Mouse (Mus musculus): ENCODE measurements at regions not wholly inside any gene's neighbourhood (a gene's known extent, or its start where the extent isn't known, plus 50 kb on each side); places are given as distances from the start of the nearest gene placed in this dataset.

- no peak for DNase-seq (ENCODE audit: low spot score)
Measured at GRCm38 (mm10) chr7:73138861-73139493, 236.3 kb upstream of the Rgma start.

GRCm38 (mm10) chr7:73139901-73140300, 235.4 kb upstream of the Rgma start:
- DNase-seq (ENCODE audit: low spot score): no peak

- no peak for DNase-seq (ENCODE audit: low spot score)
Measured at GRCm38 (mm10) chr7:73141167-73141566, 234.1 kb upstream of the Rgma start.

- DNase-seq (ENCODE audit: low spot score): no peak
Measured at GRCm38 (mm10) chr7:73143902-73144301, 231.4 kb upstream of the Rgma start.

- no peak for DNase-seq (ENCODE audit: low spot score)
Measured at GRCm38 (mm10) chr7:73144846-73145245, 230.5 kb upstream of the Rgma start.

DNA sequence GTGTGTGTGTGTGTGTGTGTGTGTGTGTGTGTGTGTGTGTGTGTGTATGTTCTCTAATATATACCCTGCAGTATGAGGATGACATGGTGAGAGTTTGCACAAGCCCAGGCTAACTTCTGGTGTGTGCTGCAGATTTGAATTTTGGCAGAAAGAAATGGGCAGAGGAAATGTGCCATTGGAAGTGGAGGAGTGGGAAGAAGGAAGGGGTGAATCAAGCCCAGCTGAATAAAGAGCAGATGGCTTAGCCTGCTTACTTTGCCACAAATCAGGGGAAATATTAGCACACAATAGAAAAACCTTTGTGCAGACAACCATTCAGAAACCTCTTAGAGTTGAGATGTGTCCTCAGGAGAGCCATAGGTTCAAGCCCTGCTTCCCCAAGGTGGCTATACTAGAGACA, 228.1 kb upstream of the Rgma start:
- peak; percentile 37 for DNase-seq (ENCODE audit: low spot score)

DNA sequence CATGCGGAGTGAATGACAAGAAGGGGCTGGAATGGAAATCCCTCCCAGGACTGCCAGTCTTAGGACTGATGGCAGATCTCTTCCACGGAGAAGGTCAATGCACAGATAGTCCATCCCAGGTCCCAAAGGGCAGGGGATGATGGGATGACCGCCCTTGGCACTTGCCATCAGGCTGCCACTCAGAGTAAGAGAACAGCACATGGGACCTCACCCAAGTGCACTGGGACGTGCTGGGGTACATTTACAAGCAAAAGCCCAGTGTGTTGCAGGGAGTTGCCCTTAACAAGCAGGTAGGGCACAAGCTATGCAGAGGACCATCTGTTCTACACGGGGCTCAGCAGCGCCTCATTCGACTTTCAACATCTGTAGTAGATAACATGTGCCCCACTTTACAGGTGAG, 224.9 kb upstream of the Rgma start:
- DNase-seq (ENCODE audit: low spot score): no peak

DNA sequence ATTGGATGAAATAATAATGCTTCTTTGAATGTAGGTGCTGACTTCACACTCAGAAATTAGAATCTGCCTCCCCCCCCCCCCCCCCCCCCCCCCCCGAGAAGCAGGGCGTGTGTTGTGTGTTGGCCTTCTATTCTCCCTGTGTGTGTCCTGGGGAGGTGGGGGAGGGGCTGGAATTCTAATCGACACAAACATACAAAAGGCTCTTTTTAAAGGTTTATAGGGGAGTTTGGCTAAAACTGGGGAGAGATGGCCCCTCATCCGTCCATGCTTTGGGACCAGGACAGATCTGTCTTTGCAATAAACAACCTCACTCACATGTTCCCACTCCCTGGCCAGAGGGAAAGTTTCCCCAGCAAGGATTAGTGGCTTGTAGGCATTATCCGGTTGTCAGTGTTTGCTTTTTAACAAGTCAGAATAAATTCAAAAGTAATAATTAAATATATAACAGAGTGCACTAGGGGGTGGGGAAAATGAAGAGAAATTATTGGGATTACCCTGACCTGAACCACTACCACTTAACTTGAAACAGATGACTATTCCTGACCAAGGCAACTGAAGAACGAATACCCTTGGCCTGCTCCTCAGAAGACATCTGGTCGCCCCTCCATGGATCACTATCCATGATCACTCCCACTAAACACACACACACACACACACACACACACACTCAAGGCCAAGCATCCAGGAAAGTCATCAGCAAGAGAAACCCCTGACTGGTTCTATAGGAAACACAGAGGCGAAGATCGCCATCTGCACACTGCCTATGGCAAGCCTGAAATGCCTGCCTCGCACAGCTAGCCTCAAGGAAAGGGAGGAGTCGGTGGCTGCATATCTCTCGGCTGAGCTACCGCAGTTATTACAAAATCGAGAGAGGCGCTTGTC, 223.5 kb upstream of the Rgma start:
- no peak for DNase-seq (ENCODE audit: low spot score)

DNA sequence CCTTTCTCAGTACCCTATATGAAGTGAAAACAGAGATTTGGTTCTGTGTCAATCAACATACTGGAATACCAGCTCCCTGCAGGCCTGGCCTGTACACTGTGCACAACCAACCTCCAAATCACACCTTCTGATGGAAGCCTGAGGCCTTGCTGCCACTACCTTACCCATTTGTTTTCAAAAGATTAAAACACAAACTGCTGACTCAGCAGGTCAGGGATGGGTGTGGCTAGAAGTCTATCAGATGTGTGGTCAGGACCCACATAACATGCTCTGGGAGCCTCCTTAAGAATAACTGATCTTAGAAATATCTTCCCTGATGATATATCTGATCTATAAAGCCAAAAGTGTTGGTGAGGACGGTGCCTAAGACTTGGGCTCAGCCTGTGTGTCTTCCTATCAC, 221.6 kb upstream of the Rgma start:
- no peak for DNase-seq (ENCODE audit: low spot score)

- no peak for DNase-seq (ENCODE audit: low spot score)
Measured at GRCm38 (mm10) chr7:73158833-73159232, 216.5 kb upstream of the Rgma start.

DNA sequence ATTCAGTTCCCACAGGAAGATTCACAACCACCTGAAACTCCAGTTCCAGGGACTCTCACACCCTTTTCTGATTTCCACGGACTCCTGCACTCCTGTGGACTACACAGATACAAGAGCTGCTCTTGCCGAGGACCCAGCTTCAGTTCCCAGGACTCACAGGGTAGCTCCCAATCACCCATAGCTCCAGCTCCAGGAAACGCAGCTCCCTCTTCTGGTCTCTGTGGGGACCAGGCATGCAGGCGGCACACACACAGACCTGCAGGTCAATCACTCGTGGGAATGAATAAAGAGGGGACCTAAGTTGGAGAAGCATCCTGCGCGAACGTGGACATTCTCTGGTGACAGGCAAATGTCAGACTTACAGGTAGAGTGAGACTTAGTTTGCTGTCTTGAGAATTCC, 214.3 kb upstream of the Rgma start:
- no peak for DNase-seq (ENCODE audit: low spot score)

GRCm38 (mm10) chr7:73163687-73164086, 211.6 kb upstream of the Rgma start:
- DNase-seq (ENCODE audit: low spot score): no peak

- no peak for DNase-seq (ENCODE audit: low spot score)
Measured at GRCm38 (mm10) chr7:73165521-73165920, 209.8 kb upstream of the Rgma start.

DNA sequence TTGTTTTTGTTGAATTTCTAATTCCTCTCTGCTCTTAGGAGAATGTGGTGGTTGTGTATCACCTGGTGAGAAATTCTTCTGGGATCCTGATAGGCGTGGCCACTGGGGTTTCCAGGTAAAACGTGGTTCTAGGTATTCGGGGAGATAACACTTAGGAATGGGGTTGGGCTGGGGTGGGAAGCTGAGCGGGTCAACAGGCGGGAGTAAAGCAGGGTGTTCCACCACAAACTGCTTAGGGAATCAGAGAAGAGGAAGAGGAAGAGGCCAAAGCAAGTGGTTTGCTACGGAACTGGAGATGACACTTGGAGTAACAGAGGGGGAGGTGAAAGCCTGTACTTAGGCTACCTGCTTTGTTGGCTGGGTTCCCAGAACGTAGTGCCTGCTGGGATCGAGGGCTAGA, 205.9 kb upstream of the Rgma start:
- DNase-seq (ENCODE audit: low spot score): no peak

DNA sequence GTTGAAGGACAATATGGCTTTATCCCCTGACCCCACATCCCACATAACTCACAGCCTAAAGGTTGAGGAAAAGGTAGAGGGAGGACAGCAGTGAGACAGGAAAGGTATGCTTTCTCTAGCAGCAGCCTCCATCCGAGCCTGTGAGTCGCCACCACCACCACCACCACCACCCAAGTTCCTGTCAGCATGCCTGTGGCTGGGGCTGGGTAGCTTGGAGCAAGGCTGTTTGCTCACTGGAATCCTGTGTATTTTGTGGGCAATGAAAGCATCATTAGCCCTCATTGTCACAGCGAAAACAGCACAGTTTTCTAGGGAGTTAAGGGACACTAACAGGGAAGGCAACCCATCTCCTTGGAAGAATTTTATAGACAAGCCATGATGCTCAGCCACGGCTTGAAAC, 202.7 kb upstream of the Rgma start:
- no peak for DNase-seq (ENCODE audit: low spot score)

DNA sequence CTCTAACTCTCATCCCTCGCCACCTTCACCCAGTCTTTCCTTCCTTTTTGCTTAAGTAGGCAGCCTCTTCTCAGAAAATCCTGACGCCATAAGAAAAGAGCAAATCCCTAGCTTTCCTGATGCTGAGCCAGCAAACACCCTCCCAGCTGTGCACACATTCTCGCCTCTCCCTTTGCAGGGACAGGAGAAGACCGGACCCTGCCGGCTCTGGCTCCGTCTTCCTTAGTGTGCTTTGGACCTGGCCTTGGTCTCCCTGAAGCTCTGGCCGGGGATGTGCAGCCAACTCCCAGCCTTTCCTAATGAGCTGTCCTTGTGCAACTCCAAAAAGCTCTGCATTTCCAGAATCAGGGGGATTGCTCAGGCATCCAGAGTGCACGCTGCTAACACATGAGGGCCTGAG, 191.5 kb upstream of the Rgma start:
- DNase-seq (ENCODE audit: low spot score): no peak

DNA sequence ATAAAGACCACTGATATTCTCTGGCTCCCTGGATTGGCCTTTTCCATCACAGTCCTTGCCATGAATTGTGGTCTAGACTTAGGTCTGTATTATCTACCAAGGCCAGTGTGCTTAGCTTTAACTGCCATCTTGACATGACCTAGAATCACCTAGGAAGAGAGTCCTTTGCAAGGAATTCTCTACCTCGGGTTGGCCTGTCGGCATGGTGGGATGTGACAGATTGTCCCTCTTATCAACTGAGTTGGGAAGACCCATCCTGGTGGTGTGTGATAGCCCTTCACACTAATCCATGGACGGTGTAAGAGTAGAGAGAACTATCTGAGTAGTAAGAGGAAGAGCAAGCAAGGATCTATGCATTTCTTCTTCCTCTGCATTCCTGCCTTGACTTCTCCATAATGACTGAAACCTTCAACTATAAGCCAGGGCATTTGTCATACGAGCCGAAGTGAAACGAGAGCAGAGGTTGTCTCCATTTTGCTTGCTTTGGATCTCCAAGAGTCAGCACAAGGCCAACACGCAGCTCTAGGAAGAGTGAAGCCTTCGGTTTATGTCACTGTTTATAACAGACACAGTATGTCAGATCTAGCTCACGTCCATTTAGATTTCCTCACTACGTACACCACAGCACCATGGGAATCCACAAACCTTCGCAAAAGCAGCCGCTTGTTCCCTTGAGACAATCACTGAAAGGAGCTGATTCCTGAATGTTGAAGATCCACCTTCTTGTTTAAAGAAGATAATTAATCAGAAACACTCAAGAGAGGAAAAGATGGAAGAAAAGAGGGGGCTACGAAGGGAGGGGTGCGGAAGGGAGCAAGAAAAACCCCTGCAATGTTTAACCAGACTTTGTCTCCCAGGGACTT, 190.9 kb upstream of the Rgma start:
- no peak for DNase-seq (ENCODE audit: low spot score)

GRCm38 (mm10) chr7:73185071-73185531, 190.2 kb upstream of the Rgma start:
- DNase-seq (ENCODE audit: low spot score): peak; percentile 35

GRCm38 (mm10) chr7:73185591-73185990, 189.7 kb upstream of the Rgma start:
- no peak for DNase-seq (ENCODE audit: low spot score)

DNA sequence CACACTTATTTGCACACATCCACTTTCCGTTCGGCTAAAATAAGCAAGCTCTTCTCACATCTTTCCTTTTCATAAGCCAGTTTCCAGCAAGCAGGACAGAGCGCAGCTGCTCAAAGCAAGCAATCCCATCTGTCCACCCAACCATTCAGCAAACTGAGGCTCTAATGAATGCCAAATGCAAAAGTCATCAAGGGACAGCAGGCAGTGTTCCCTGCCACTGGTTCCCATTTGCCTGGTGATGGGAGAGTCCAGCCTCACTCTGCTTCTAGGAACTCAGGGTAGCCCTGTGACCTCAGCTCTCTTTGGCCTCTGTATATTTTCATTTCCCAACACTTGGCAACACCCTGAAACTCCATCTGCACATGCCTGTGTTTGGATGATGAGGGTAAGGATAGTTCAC, 188.8 kb upstream of the Rgma start:
- peak; percentile 72 for DNase-seq (ENCODE audit: low spot score)

DNA sequence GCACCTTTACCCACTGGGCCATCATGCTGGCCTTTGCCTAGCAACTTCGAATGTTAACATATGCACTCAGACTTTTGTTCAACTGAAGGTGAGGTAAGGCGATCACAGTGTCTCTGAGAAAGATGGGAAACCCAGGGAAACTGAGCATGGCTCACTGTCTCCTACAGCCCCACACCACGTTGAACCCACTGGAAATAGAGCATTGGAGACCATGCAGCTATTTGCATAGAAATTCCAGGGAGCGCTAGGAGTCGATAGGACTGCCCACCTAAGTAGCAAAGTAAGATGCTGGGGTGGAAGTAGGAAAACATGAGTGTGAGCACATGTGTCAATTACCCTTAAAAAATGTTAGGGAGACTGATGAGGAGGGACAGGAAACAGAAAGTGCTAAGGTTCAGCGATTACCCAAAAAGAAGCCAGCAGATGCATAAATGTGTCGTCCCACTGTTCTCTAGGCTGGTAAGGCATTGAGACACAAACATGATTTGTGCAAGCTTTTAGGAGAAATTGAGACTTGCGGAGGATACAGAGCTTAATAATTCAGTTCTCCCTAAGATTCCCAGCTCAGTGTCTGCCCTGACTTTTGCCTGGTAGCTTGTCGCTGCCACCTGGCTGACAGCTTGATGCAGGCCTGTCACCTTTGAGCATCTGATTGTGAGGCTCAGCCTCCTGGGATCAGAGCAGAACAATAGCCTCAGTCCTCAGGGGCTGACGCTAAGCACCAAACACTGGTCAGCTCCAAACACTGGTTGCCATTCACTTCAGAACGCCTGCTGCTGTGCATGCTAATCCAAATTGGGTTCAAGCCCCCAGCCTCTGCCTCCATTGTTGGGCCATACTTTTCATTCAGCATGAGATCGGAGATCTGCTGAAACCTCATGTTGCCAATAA, 183.7 kb upstream of the Rgma start:
- peak; percentile 32 for DNase-seq (ENCODE audit: low spot score)

DNA sequence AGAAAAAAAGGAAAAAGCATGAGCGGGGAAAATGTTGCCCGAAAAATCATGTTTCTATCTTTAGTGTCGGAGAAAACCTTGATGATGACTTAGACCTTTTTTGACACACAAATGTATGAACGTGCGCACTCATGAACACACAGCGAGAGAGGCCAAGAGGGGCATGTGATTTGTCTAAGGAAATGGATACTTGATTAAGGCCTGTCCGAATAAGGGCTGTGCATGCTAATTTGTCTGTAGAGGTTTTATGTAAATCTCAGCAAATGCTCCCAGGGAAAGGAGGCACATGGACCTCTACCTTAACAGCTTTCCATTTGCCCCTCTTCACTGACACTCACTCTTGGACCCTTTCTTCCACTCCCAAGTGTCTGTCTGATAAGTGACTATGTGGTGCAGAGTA, 182.5 kb upstream of the Rgma start:
- no peak for DNase-seq (ENCODE audit: low spot score)
